Mouse (Mus musculus) stomach, embryonic 16.5 days (tissue): ENCODE measurements around the gene Mroh8. TPM values are rescaled to one million over a fixed set of nuclear protein-coding genes. Genes with fewer than 3 reads are reported as not detected.
"Not testable (repeated sequence)": the region's sequence is repeated elsewhere in the genome, so short reads cannot be mapped to it uniquely, and the experiment has no call there.

Experiments used
- ATAC-seq: fragments of 200-750 bp; cut with Nextera tagmentation; 2 replicates; pipeline ENCODE4 v1.8.0; 2017; ENCODE audit warnings: moderate number of reproducible peaks, moderate TSS enrichment; ENCODE audit not compliant: insufficient read depth, low FRiP score
- H3K27ac ChIP-seq: fragments of 300-500 bp; sonication (generic); 2 replicates; pipeline ENCODE4 v1.5.1; 2014; ENCODE audit warnings: low read length
- H3K27me3 ChIP-seq: fragments of 300-500 bp; sonication (generic); 2 replicates; pipeline ENCODE4 v1.6.1; 2014; ENCODE audit warnings: low read length, control low read depth, mixed read lengths; ENCODE audit not compliant: control insufficient read depth, insufficient read depth
- H3K36me3 ChIP-seq: fragments of 300-500 bp; sonication (generic); 2 replicates; pipeline ENCODE4 v1.6.1; 2014; ENCODE audit warnings: low read length; ENCODE audit not compliant: control insufficient read depth, insufficient read depth
- H3K4me1 ChIP-seq: fragments of 300-500 bp; sonication (generic); 2 replicates; pipeline ENCODE4 v1.6.1; 2014; ENCODE audit warnings: low read length, control low read depth, mixed read lengths; ENCODE audit not compliant: control insufficient read depth, insufficient read depth
- H3K4me2 ChIP-seq: fragments of 300-500 bp; sonication (generic); 2 replicates; pipeline ENCODE4 v1.6.1; 2014; ENCODE audit warnings: low read depth, low read length, mixed read lengths
- H3K4me3 ChIP-seq: fragments of 300-500 bp; sonication (generic); replicated peaks from 2 replicates; pipeline ENCODE4 v1.5.1; 2014; ENCODE audit warnings: mild to moderate bottlenecking, low read length
- H3K9ac ChIP-seq: fragments of 300-500 bp; sonication (generic); 2 replicates; pipeline ENCODE4 v1.6.1; 2014; ENCODE audit warnings: low read length
- H3K9me3 ChIP-seq: fragments of 300-500 bp; sonication (generic); replicated peaks from 2 replicates; pipeline ENCODE4 v1.6.1; 2016; ENCODE audit warnings: low read length, control low read depth; ENCODE audit not compliant: control insufficient read depth
- WGBS: fragments of 180-500 bp; shearing (Covaris S2); extraction: QIAGEN DNeasy Blood & Tissue Kit; methylation state at CpG from one replicate; pipeline ENCODE4 v1.1.7; 2014; 5-methylcytosine and 5-hydroxymethylcytosine counted together
- polyA plus RNA-seq: library from polyadenylated mRNA; unstranded; fragments of >200 nt; fragmentation: Nextera tagmentation; extraction: Ambion mirVana; gene quantifications from 2 replicates; pipeline ENCODE4 v1.2.1, GENCODE M21; 2015

Gene Mroh8
- polyA plus RNA-seq, 1 experiment from 2014 or later = 0.43 TPM

GRCm38 (mm10) chr2:157263101-157263500 is 16.2 kb downstream of the Mroh8 start:
- 0 out of 2 replicates have a peak, but pooled peaks cover 7% of the 10 kb centered on the region for H3K4me1 ChIP-seq
- no peaks in the 10 kb centered on the region for H3K27me3 ChIP-seq
- H3K9me3 ChIP-seq = no peaks in the 10 kb centered on the region
- no peak overlapping the region for H3K4me3 ChIP-seq
- no peaks in the 10 kb centered on the region for H3K36me3 ChIP-seq
- no peak overlapping the region for H3K9ac ChIP-seq
- WGBS = 89% methylated on average over 1 of the region's 1 CpGs
- ATAC-seq = no peak
- no peak overlapping the region for H3K27ac ChIP-seq
- no peak overlapping the region for H3K4me2 ChIP-seq

GRCm38 (mm10) chr2:157262506-157262905 is 16.8 kb downstream of the Mroh8 start:
- H3K27me3 ChIP-seq = no peaks in the 10 kb centered on the region
- H3K4me1 ChIP-seq = 0 out of 2 replicates have a peak, but pooled peaks cover 7% of the 10 kb centered on the region
- no peak overlapping the region for H3K4me3 ChIP-seq
- H3K27ac ChIP-seq = no peak overlapping the region
- ATAC-seq = no peak
- no peak overlapping the region for H3K9ac ChIP-seq
- H3K9me3 ChIP-seq = no peaks in the 10 kb centered on the region
- no peak overlapping the region for H3K4me2 ChIP-seq
- H3K36me3 ChIP-seq = no peaks in the 10 kb centered on the region
- 60% methylated on average over 9 of the region's 9 CpGs for WGBS

GRCm38 (mm10) chr2:157261930-157262329 is 17.4 kb downstream of the Mroh8 start:
- H3K27me3 ChIP-seq = no peaks in the 10 kb centered on the region
- WGBS = 60% methylated on average over 5 of the region's 5 CpGs
- no peaks in the 10 kb centered on the region for H3K9me3 ChIP-seq
- 0 out of 2 replicates have a peak, but pooled peaks cover 7% of the 10 kb centered on the region for H3K4me1 ChIP-seq
- ATAC-seq = no peak
- H3K4me3 ChIP-seq = no peak overlapping the region
- H3K27ac ChIP-seq = no peak overlapping the region
- no peak overlapping the region for H3K4me2 ChIP-seq
- no peaks in the 10 kb centered on the region for H3K36me3 ChIP-seq
- H3K9ac ChIP-seq = no peak overlapping the region

GRCm38 (mm10) chr2:157259720-157260119 is 19.6 kb downstream of the Mroh8 start:
- no peak overlapping the region for H3K27ac ChIP-seq
- H3K36me3 ChIP-seq = no peaks in the 10 kb centered on the region
- H3K9ac ChIP-seq = no peak overlapping the region
- 0 out of 2 replicates have a peak, but pooled peaks cover 7% of the 10 kb centered on the region for H3K4me1 ChIP-seq
- no peak overlapping the region for H3K4me2 ChIP-seq
- no peak overlapping the region for H3K4me3 ChIP-seq
- WGBS = 5% methylated on average over 5 of the region's 5 CpGs
- no peak for ATAC-seq
- H3K27me3 ChIP-seq = no peaks in the 10 kb centered on the region
- no peaks in the 10 kb centered on the region for H3K9me3 ChIP-seq

- no peaks in the 10 kb centered on the region for H3K4me1 ChIP-seq
- no peak overlapping the region for H3K4me3 ChIP-seq
- ATAC-seq = no peak
Measured at GRCm38 (mm10) chr2:157248111-157248510, 31.2 kb downstream of the Mroh8 start.

GRCm38 (mm10) chr2:157245603-157246002 is 33.7 kb downstream of the Mroh8 start:
- no peak overlapping the region for H3K4me2 ChIP-seq
- H3K4me3 ChIP-seq = no peak overlapping the region
- WGBS = 74% methylated on average over 2 of the region's 2 CpGs
- H3K4me1 ChIP-seq = no peaks in the 10 kb centered on the region
- H3K36me3 ChIP-seq = no peaks in the 10 kb centered on the region
- no peak overlapping the region for H3K27ac ChIP-seq
- ATAC-seq = no peak
- no peak overlapping the region for H3K9ac ChIP-seq
- H3K27me3 ChIP-seq = no peaks in the 10 kb centered on the region
- H3K9me3 ChIP-seq = 0 out of 2 replicates have a peak, but pooled peaks cover 3% of the 10 kb centered on the region

More at GRCm38 (mm10) chr2:157248111-157248510, 31.2 kb downstream of the Mroh8 start:
- no peaks in the 10 kb centered on the region for H3K9me3 ChIP-seq
- no peaks in the 10 kb centered on the region for H3K27me3 ChIP-seq
- no peak overlapping the region for H3K4me2 ChIP-seq
- H3K9ac ChIP-seq = no peak overlapping the region
- H3K36me3 ChIP-seq = no peaks in the 10 kb centered on the region
- no peak overlapping the region for H3K27ac ChIP-seq

GRCm38 (mm10) chr2:157245001-157245400 is 34.3 kb downstream of the Mroh8 start:
- H3K36me3 ChIP-seq = no peaks in the 10 kb centered on the region
- no peak overlapping the region for H3K9ac ChIP-seq
- H3K4me3 ChIP-seq = no peak overlapping the region
- no peak overlapping the region for H3K4me2 ChIP-seq
- no peak for ATAC-seq
- no peaks in the 10 kb centered on the region for H3K4me1 ChIP-seq
- H3K27me3 ChIP-seq = no peaks in the 10 kb centered on the region
- H3K27ac ChIP-seq = no peak overlapping the region
- H3K9me3 ChIP-seq = 0 out of 2 replicates have a peak, but pooled peaks cover 3% of the 10 kb centered on the region
- WGBS = 19% methylated on average over 5 of the region's 5 CpGs

- no peaks in the 10 kb centered on the region for H3K27me3 ChIP-seq
- no peak overlapping the region for H3K27ac ChIP-seq
- 91% methylated on average over 8 of the region's 8 CpGs for WGBS
- no peaks in the 10 kb centered on the region for H3K4me1 ChIP-seq
- no peaks in the 10 kb centered on the region for H3K9me3 ChIP-seq
- H3K9ac ChIP-seq = no peak overlapping the region
- ATAC-seq = no peak
- no peaks in the 10 kb centered on the region for H3K36me3 ChIP-seq
- no peak overlapping the region for H3K4me3 ChIP-seq
- no peak overlapping the region for H3K4me2 ChIP-seq
Measured at GRCm38 (mm10) chr2:157235946-157236345, 43.4 kb downstream of the Mroh8 start.

- H3K27ac ChIP-seq, H3K27me3 ChIP-seq, H3K9me3 ChIP-seq, ATAC-seq, H3K4me2 ChIP-seq, H3K9ac ChIP-seq, H3K36me3 ChIP-seq, H3K4me1 ChIP-seq, H3K4me3 ChIP-seq: not testable (repeated sequence)
- 91% methylated on average over 3 of the region's 3 CpGs for WGBS
Measured at GRCm38 (mm10) chr2:157221916-157222315, 57.4 kb downstream of the Mroh8 start.

- H3K27me3 ChIP-seq = no peaks in the 10 kb centered on the region
- ATAC-seq = no peak
- no peak overlapping the region for H3K9ac ChIP-seq
- no peak overlapping the region for H3K27ac ChIP-seq
- 77% methylated on average over 6 of the region's 6 CpGs for WGBS
- no peak overlapping the region for H3K4me2 ChIP-seq
- H3K9me3 ChIP-seq = no peaks in the 10 kb centered on the region
- H3K4me1 ChIP-seq = no peaks in the 10 kb centered on the region
- no peaks in the 10 kb centered on the region for H3K36me3 ChIP-seq
- no peak overlapping the region for H3K4me3 ChIP-seq
Measured at GRCm38 (mm10) chr2:157220108-157220507, 59.2 kb downstream of the Mroh8 start.
